Mouse (Mus musculus) liver, adult 2 months (tissue): ENCODE results near the gene Mrps36.

Experiments
- CTCF ChIP-seq: fragments of 200-500 bp; IDR thresholded peaks from 2 replicates; pipeline ENCODE4 v1.5.1; 2011; ENCODE audit warnings: low read depth, low read length, control low read depth
- POLR2A ChIP-seq: fragments of 200-500 bp; IDR thresholded peaks from 2 replicates; pipeline ENCODE4 v1.6.1; 2011; ENCODE audit warnings: low read length, control low read depth; ENCODE audit not compliant: insufficient read depth; ENCODE audit errors: extremely low read depth

- TF ChIP-seq CTCF (no peak), POLR2A (no peak)
Measured at GRCm38 (mm10) chr13:100725194-100725593, 19.3 kb downstream of the Mrps36 start.
